Mouse (Mus musculus): Measurements from ENCODE around the gene Trpc6. TPM values are rescaled to one million over a fixed set of nuclear protein-coding genes. Genes with fewer than 3 reads are reported as not detected.

Trpc6 gene
- total and polyA plus RNA-seq, 3 experiments = 0.06 to 0.58 TPM; not detected in 1

GRCm38 (mm10) chr9:8533670-8534069 is 10.3 kb upstream of the Trpc6 start (continued):
- TF ChIP-seq SMC3 (IDR thresholded peaks at IDR 0.05; ENCODE audit: low read depth, low read length) = no peak
- no peak for TF ChIP-seq POLR2AphosphoS2 (IDR thresholded peaks at IDR 0.05; ENCODE audit: low read length)

- no peaks in the 10 kb centered on the region for H3K36me3 ChIP-seq (ENCODE audit: control insufficient read depth in 1 of 2, insufficient read depth in 2 of 2, low read length in 2 of 2)
- no peaks in the 10 kb centered on the region for H3K79me2 ChIP-seq (ENCODE audit: control insufficient read depth, insufficient read depth, low read length, poor library complexity)
- TF ChIP-seq ZMIZ1 (IDR thresholded peaks at IDR 0.05; ENCODE audit: low read depth, low read length) = no peak
- no peak for TF ChIP-seq E2F4 (IDR thresholded peaks at IDR 0.05; ENCODE audit: borderline replicate concordance, low read depth, low read length)
- no peak for TF ChIP-seq RCOR1 (IDR thresholded peaks at IDR 0.05; ENCODE audit: low read depth, low read length)
- no peak for TF ChIP-seq TCF12 (IDR thresholded peaks at IDR 0.05; ENCODE audit: low read depth, low read length)
- H3K4me3 ChIP-seq (ENCODE audit: control insufficient read depth in 1 of 2, insufficient read depth in 1 of 2, low read depth in 2 of 2, low read length in 2 of 2) = no peak overlapping the region
- no peak for DNase-seq (ENCODE audit: low read depth, low spot score)
- H3K9me3 ChIP-seq (replicated peaks; ENCODE audit: insufficient read depth, low read length) = no peaks in the 10 kb centered on the region
- no peaks in the 10 kb centered on the region for H3K4me1 ChIP-seq (ENCODE audit: control insufficient read depth in 1 of 2, insufficient read depth in 2 of 2, low read length in 2 of 2)
- H3K27ac ChIP-seq (ENCODE audit: control insufficient read depth, low read depth, low read length) = no peak overlapping the region
- H3K9ac ChIP-seq (ENCODE audit: control insufficient read depth, low read depth, low read length, poor library complexity, severe bottlenecking) = no peak overlapping the region
- H3K27me3 ChIP-seq (ENCODE audit: control insufficient read depth in 1 of 2, insufficient read depth in 2 of 2, low read length in 2 of 2) = no peaks in the 10 kb centered on the region
Measured at GRCm38 (mm10) chr9:8545236-8545635, 1.3 kb downstream of the Trpc6 start.

GRCm38 (mm10) chr9:8558574-8558973 is 14.6 kb downstream of the Trpc6 start:
- TF ChIP-seq ETS1 (IDR thresholded peaks at IDR 0.05; ENCODE audit: low read depth, low read length) = no peak
- no peaks in the 10 kb centered on the region for H3K79me2 ChIP-seq (ENCODE audit: control insufficient read depth, insufficient read depth, low read length, poor library complexity)
- H3K4me3 ChIP-seq (ENCODE audit: control insufficient read depth in 1 of 2, insufficient read depth in 1 of 2, low read depth in 2 of 2, low read length in 2 of 2) = no peak overlapping the region
- no peaks in the 10 kb centered on the region for H3K9me3 ChIP-seq (replicated peaks; ENCODE audit: insufficient read depth, low read length)
- no peaks in the 10 kb centered on the region for H3K4me1 ChIP-seq (ENCODE audit: control insufficient read depth in 1 of 2, insufficient read depth in 2 of 2, low read length in 2 of 2)
- H3K9ac ChIP-seq (ENCODE audit: control insufficient read depth, low read depth, low read length, poor library complexity, severe bottlenecking) = no peak overlapping the region
- no peak overlapping the region for H3K27ac ChIP-seq (ENCODE audit: control insufficient read depth, low read depth, low read length)
- H3K27me3 ChIP-seq (ENCODE audit: control insufficient read depth in 1 of 2, insufficient read depth in 2 of 2, low read length in 2 of 2) = no peaks in the 10 kb centered on the region
- DNase-seq (ENCODE audit: low read depth, low spot score) = no peak
- H3K36me3 ChIP-seq (ENCODE audit: control insufficient read depth in 1 of 2, insufficient read depth in 2 of 2, low read length in 2 of 2) = no peaks in the 10 kb centered on the region

GRCm38 (mm10) chr9:8592618-8593017 is 48.7 kb downstream of the Trpc6 start:
- no peaks in the 10 kb centered on the region for H3K27me3 ChIP-seq (ENCODE audit: control insufficient read depth in 1 of 2, insufficient read depth in 2 of 2, low read length in 2 of 2)
- no peaks in the 10 kb centered on the region for H3K9me3 ChIP-seq (replicated peaks; ENCODE audit: insufficient read depth, low read length)
- H3K79me2 ChIP-seq (ENCODE audit: control insufficient read depth, insufficient read depth, low read length, poor library complexity) = no peaks in the 10 kb centered on the region
- no peaks in the 10 kb centered on the region for H3K4me1 ChIP-seq (ENCODE audit: control insufficient read depth in 1 of 2, insufficient read depth in 2 of 2, low read length in 2 of 2)
- H3K4me3 ChIP-seq (ENCODE audit: control insufficient read depth in 1 of 2, insufficient read depth in 1 of 2, low read depth in 2 of 2, low read length in 2 of 2) = no peak overlapping the region
- no peak overlapping the region for H3K27ac ChIP-seq (ENCODE audit: control insufficient read depth, low read depth, low read length)
- no peak for DNase-seq (ENCODE audit: low read depth, low spot score)
- TF ChIP-seq MXI1 (IDR thresholded peaks at IDR 0.05; ENCODE audit: low read depth, low read length) (no peak), MYC (IDR thresholded peaks at IDR 0.05; ENCODE audit: low read depth, low read length) (no peak), CTCF (IDR thresholded peaks at IDR 0.05 in 2 of 3, conservative IDR thresholded peaks at IDR 0.05 in 1 of 3; ENCODE audit: control insufficient read depth in 1 of 3, insufficient read depth in 1 of 3, low read depth in 2 of 3, low read length in 3 of 3, poor library complexity in 1 of 3, severe bottlenecking in 1 of 3) (peak; percentile 12 to 41 (median 39); a peak in 4 of 6 replicates), MAFK (IDR thresholded peaks at IDR 0.05; ENCODE audit: borderline replicate concordance, low read depth, low read length) (no peak), POLR2AphosphoS5 (IDR thresholded peaks at IDR 0.05; ENCODE audit: borderline replicate concordance, low read depth, low read length) (no peak), GATA1 (IDR thresholded peaks at IDR 0.05; ENCODE audit: low read depth, low read length) (no peak), SMC3 (IDR thresholded peaks at IDR 0.05; ENCODE audit: low read depth, low read length) (peak; percentile 41; the same call in 1 of the 2 replicates), ELF1 (IDR thresholded peaks at IDR 0.05; ENCODE audit: low read depth, low read length) (no peak), RAD21 (IDR thresholded peaks at IDR 0.05; ENCODE audit: low read depth, low read length) (peak; percentile 29)
- no peaks in the 10 kb centered on the region for H3K36me3 ChIP-seq (ENCODE audit: control insufficient read depth in 1 of 2, insufficient read depth in 2 of 2, low read length in 2 of 2)
- H3K9ac ChIP-seq (ENCODE audit: control insufficient read depth, low read depth, low read length, poor library complexity, severe bottlenecking) = no peak overlapping the region
